Comparison of ENCODE assay signal across 14 mouse cellular contexts in genomic region chr11:99104609-99105410, GRCm38 (mm10). TPM values are rescaled to one million over a fixed set of nuclear protein-coding genes. Genes with fewer than 3 reads are reported as not detected.
DNase-seq lines count a peak whose midpoint lies in the region; ATAC-seq lines count a peak whose summit lies in the region.
"Had no signal": no experiment of that assay in that cellular context is flagged by ENCODE, and none has a peak within 500 bp of the region (broad histone marks: within the 10 kb centered on the region; RNA-seq: fewer than 3 reads in every experiment).

No protein-coding gene starts in this region.

- 87% methylated on average over 9 of the region's 9 CpGs for WGBS in midbrain, embryonic 16.5 days

- H3K27me3 ChIP-seq in splenic B cell, adult 2 months (ENCODE audit: control insufficient read depth, insufficient read depth, low read length, poor library complexity, severe bottlenecking), result no peaks in the 10 kb centered on the region
- no peaks in the 10 kb centered on the region for H3K27me3 ChIP-seq in midbrain, embryonic 16.5 days (ENCODE audit: control insufficient read depth, insufficient read depth, low read depth, low read length)
- H3K27me3 ChIP-seq: liver, embryonic 13.5 days; Patski had no signal

- no peaks in the 10 kb centered on the region for H3K4me1 ChIP-seq in midbrain, embryonic 16.5 days (ENCODE audit: control insufficient read depth, insufficient read depth, low read length)

- DNase-seq in 3T3-L1 (ENCODE audit: low read depth, low spot score), result peak; percentile 56
- peak; percentile 63 for DNase-seq in splenic B cell, adult 2 months (ENCODE audit: low read depth, low spot score)
- DNase-seq in adrenal gland, adult (ENCODE audit: inconsistent age in 2 of 2, low spot score in 1 of 2), result no peak
- no peak for DNase-seq in embryo, embryonic 11 days
- no peak for DNase-seq in cerebellum, postnatal 14 days
- DNase-seq: kidney, postnatal 36 days; liver, embryonic 13.5 days had no signal

- peak; percentile 93 for ATAC-seq in CD4-positive, CD25-positive, alpha-beta regulatory T cell, adult 4 months
- peak; percentile 56 to 57 for ATAC-seq in hematopoietic stem cell, adult 5-6 weeks (replicated peaks in 1 of 2; ENCODE audit: insufficient read depth in 1 of 2, low FRiP score in 2 of 2, low TSS enrichment in 1 of 2, low read depth in 1 of 2, poor library complexity in 2 of 2, severe bottlenecking in 2 of 2)
- no peak for ATAC-seq in midbrain, embryonic 16.5 days
- ATAC-seq: Patski had no signal

- no peaks in the 10 kb centered on the region for H3K9me3 ChIP-seq in midbrain, embryonic 16.5 days (replicated peaks; ENCODE audit: control insufficient read depth, low read length, poor library complexity, severe bottlenecking)
- H3K9me3 ChIP-seq: liver, embryonic 13.5 days had no signal

- H3K9ac ChIP-seq in midbrain, embryonic 16.5 days (ENCODE audit: low read depth, low read length), result no peak overlapping the region
- H3K9ac ChIP-seq: hindbrain, embryonic 14.5 days; liver, embryonic 13.5 days had no signal

- H3K27ac ChIP-seq in midbrain, embryonic 16.5 days (ENCODE audit: low read length), result no peak overlapping the region
- H3K27ac ChIP-seq: hindbrain, embryonic 14.5 days; liver, embryonic 13.5 days had no signal

- no peak overlapping the region for H3K4me2 ChIP-seq in midbrain, embryonic 16.5 days (ENCODE audit: low read length)
- H3K4me2 ChIP-seq: heart, embryonic 11.5 days; hindbrain, embryonic 14.5 days; liver, embryonic 13.5 days had no signal

- no peak overlapping the region for H3K4me3 ChIP-seq in midbrain, embryonic 16.5 days (ENCODE audit: low read depth, low read length)
- H3K4me3 ChIP-seq: liver, embryonic 13.5 days had no signal

- no peaks in the 10 kb centered on the region for H3K36me3 ChIP-seq in splenic B cell, adult 2 months (ENCODE audit: control insufficient read depth, insufficient read depth, low read length, poor library complexity, severe bottlenecking)
- H3K36me3 ChIP-seq in midbrain, embryonic 16.5 days (ENCODE audit: control insufficient read depth, insufficient read depth, low read length), result no peaks in the 10 kb centered on the region
- H3K36me3 ChIP-seq: liver, embryonic 13.5 days had no signal

RNA-seq across cellular contexts. Expression of gene Tns4, which starts 15.7 kb away (rescaled TPM):
- under 1 TPM in 1 of 2 experiments, not detected in 1; 0.35 TPM for polyA plus RNA-seq in CD4-positive, CD25-positive, alpha-beta regulatory T cell, adult 4 months (2017; shearing (Covaris generic))
- total RNA-seq in hematopoietic stem cell, adult 5-6 weeks (2017), result 0.13 TPM in 1 of 2 replicates, not detected in the other
- polyA plus RNA-seq in midbrain, embryonic 16.5 days (2015; fragmentation: Nextera tagmentation; extraction: Ambion mirVana), result 0.04 and 0.09 TPM in 2 replicates
- polyA plus RNA-seq: Patski had no signal

RNA-seq across cellular contexts. Expression of gene Ccr7, which starts 50.1 kb away (rescaled TPM):
- polyA plus RNA-seq in CD4-positive, CD25-positive, alpha-beta regulatory T cell, adult 4 months (2017; shearing (Covaris generic)), result 100 to 1,000 TPM; 277 to 361 TPM
- total RNA-seq in hematopoietic stem cell, adult 5-6 weeks (2017), result 1.2 and 2.8 TPM in 2 replicates
- 0.15 TPM in 1 of 2 replicates, not detected in the other for polyA plus RNA-seq in midbrain, embryonic 16.5 days (2015; fragmentation: Nextera tagmentation; extraction: Ambion mirVana)
- total RNA-seq: left cerebral cortex, postnatal 10 days had no signal
- polyA plus RNA-seq: hindbrain, embryonic 14.5 days had no signal

Comparison
In these comparisons a context has a peak if more than half of its experiments do, and no peak if none do; other contexts are left out.
1. DNase-seq: peak in 3T3-L1 (single experiment) and splenic B cell, adult 2 months (single experiment); none in adrenal gland, adult (0 of 2), embryo, embryonic 11 days (single experiment) and cerebellum, postnatal 14 days (0 of 2).
2. RNA of gene Ccr7, which starts 50.1 kb away (polyA plus RNA-seq): 277 to 361 TPM in CD4-positive, CD25-positive, alpha-beta regulatory T cell, adult 4 months; 0.15 TPM in midbrain, embryonic 16.5 days; every median in the first group is over 100 times any median in the second.